Mouse (Mus musculus): ENCODE measurements at regions not wholly inside any gene's neighbourhood (a gene's known extent, or its start where the extent isn't known, plus 50 kb on each side); places are given as distances from the start of the nearest gene placed in this dataset.

DNA sequence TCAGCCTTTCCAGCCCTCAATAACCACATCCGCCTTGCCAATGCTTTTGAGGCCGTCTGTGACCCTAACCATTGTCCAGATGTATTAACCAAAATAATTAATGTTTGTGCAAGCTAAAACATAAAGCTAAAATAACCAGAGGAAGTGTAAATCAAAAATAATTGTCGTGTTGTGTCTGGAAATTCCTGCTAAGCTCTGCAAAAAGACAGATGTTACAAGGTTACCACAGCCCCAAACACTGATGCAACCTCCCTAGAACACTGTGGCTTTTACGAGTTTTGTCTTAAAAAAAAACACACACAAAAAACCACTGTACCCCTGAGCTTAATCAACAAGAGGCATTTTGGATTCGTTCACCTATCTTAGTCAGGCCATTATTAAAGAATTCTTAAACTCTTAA is 90.5 kb upstream of the 1700021F07Rik start:
- Histone ChIP-seq H3K27me3 (ENCODE audit: control insufficient read depth, insufficient read depth, low read length) (no peaks in the 10 kb centered on the region), H3K4me1 (ENCODE audit: control insufficient read depth, insufficient read depth, low read length) (peaks cover 5% of the 10 kb centered on the region; the same call in 1 of the 2 replicates), H3K4me3 (replicated peaks; ENCODE audit: low read length) (no peak overlapping the region), H3K9ac (ENCODE audit: low read depth, low read length, severe bottlenecking) (no peak overlapping the region), H3K27ac (replicated peaks; ENCODE audit: low read depth, low read length) (no peak overlapping the region), H3K9me3 (ENCODE audit: control insufficient read depth, low read length) (no peaks in the 10 kb centered on the region), H3K4me2 (replicated peaks; ENCODE audit: low read depth, low read length, severe bottlenecking) (no peak overlapping the region), H3K36me3 (ENCODE audit: control insufficient read depth, insufficient read depth, low read length) (no peaks in the 10 kb centered on the region)
- 35% methylated on average over 5 of the region's 5 CpGs for WGBS
- TF ChIP-seq POLR2A (IDR thresholded peaks at IDR 0.05; ENCODE audit: borderline replicate concordance, extremely low read depth, insufficient read depth, insufficient read length), result no peak
- ATAC-seq (ENCODE audit: low FRiP score, low read depth) (no peak), DNase-seq (ENCODE audit: low spot score) (no peak)

GRCm38 (mm10) chr2:173432258-173432657 is 90.1 kb upstream of the 1700021F07Rik start:
- H3K27me3 ChIP-seq (ENCODE audit: control insufficient read depth, insufficient read depth, low read length), result no peaks in the 10 kb centered on the region
- WGBS, result 26% methylated on average over 3 of the region's 3 CpGs
- H3K4me2 ChIP-seq (replicated peaks; ENCODE audit: low read depth, low read length, severe bottlenecking), result no peak overlapping the region
- no peak for TF ChIP-seq POLR2A (IDR thresholded peaks at IDR 0.05; ENCODE audit: borderline replicate concordance, extremely low read depth, insufficient read depth, insufficient read length)
- no peak overlapping the region for H3K9ac ChIP-seq (ENCODE audit: low read depth, low read length, severe bottlenecking)
- H3K36me3 ChIP-seq (ENCODE audit: control insufficient read depth, insufficient read depth, low read length), result no peaks in the 10 kb centered on the region
- DNase-seq (ENCODE audit: low spot score), result no peak
- H3K4me1 ChIP-seq (ENCODE audit: control insufficient read depth, insufficient read depth, low read length), result peaks cover 5% of the 10 kb centered on the region; the same call in 1 of the 2 replicates
- H3K4me3 ChIP-seq (replicated peaks; ENCODE audit: low read length), result no peak overlapping the region
- H3K9me3 ChIP-seq (ENCODE audit: control insufficient read depth, low read length), result no peaks in the 10 kb centered on the region
- no peak overlapping the region for H3K27ac ChIP-seq (replicated peaks; ENCODE audit: low read depth, low read length)
- ATAC-seq (ENCODE audit: low FRiP score, low read depth), result no peak

DNA sequence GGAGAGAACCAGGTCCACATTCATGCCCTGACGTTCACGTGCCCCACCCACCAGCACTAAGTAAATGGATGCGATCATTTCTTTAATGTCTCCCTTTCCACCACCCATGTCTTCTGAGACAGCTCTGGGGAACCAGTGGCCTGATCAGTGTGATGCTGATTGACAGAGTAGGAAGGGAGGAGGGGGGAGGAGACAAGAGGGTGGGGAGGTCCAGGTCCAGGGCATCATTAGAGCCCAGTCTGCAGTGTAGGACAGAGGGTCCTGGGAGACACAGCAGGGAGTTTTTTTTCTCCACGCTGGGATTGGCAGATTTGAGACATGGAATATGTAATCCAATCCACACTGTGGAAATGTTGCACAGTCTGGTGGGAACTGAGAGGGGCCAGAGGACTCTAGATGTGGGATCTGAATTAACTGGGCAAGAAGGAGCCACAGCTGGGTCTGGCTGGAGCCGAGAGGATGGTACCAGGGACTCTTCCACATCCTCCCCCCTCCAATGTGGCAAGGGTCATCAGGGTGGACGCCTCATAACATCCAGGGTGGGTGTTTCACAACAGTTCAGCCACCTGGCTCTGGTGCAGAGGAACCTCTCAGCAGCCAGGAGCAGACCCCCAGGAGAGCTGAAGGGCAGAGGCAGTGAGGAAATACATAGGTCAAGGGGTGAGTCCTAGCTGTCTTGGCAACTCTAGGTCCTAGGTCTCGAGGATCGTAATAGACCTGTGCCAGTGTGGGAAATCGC is 89.3 kb upstream of the 1700021F07Rik start:
- ATAC-seq (ENCODE audit: low FRiP score, low read depth) (0 out of 2 replicates have a peak, but pooled peaks have one; percentile 7), DNase-seq (ENCODE audit: low spot score) (no peak)
- H3K9ac ChIP-seq (ENCODE audit: low read depth, low read length, severe bottlenecking), result no peak overlapping the region
- H3K9me3 ChIP-seq (ENCODE audit: control insufficient read depth, low read length), result no peaks in the 10 kb centered on the region
- no peak for TF ChIP-seq POLR2A (IDR thresholded peaks at IDR 0.05; ENCODE audit: borderline replicate concordance, extremely low read depth, insufficient read depth, insufficient read length)
- no peak overlapping the region for H3K27ac ChIP-seq (replicated peaks; ENCODE audit: low read depth, low read length)
- peaks cover 5% of the 10 kb centered on the region; the same call in 1 of the 2 replicates for H3K4me1 ChIP-seq (ENCODE audit: control insufficient read depth, insufficient read depth, low read length)
- H3K4me3 ChIP-seq (replicated peaks; ENCODE audit: low read length), result no peak overlapping the region
- no peaks in the 10 kb centered on the region for H3K27me3 ChIP-seq (ENCODE audit: control insufficient read depth, insufficient read depth, low read length)
- H3K36me3 ChIP-seq (ENCODE audit: control insufficient read depth, insufficient read depth, low read length), result no peaks in the 10 kb centered on the region
- H3K4me2 ChIP-seq (replicated peaks; ENCODE audit: low read depth, low read length, severe bottlenecking), result no peak overlapping the region
- 81% methylated on average over 9 of the region's 9 CpGs for WGBS

- no peaks in the 10 kb centered on the region for H3K9me3 ChIP-seq (ENCODE audit: control insufficient read depth, low read length)
- no peaks in the 10 kb centered on the region for H3K27me3 ChIP-seq (ENCODE audit: control insufficient read depth, insufficient read depth, low read length)
- 72% methylated on average over 3 of the region's 3 CpGs for WGBS
- H3K27ac ChIP-seq (replicated peaks; ENCODE audit: low read depth, low read length), result no peak overlapping the region
- no peak for DNase-seq (ENCODE audit: low spot score)
- H3K4me2 ChIP-seq (replicated peaks; ENCODE audit: low read depth, low read length, severe bottlenecking), result no peak overlapping the region
- H3K4me1 ChIP-seq (ENCODE audit: control insufficient read depth, insufficient read depth, low read length), result peaks cover 9% of the 10 kb centered on the region; the same call in 1 of the 2 replicates
- H3K9ac ChIP-seq (ENCODE audit: low read depth, low read length, severe bottlenecking), result no peak overlapping the region
- H3K36me3 ChIP-seq (ENCODE audit: control insufficient read depth, insufficient read depth, low read length), result no peaks in the 10 kb centered on the region
- no peak for ATAC-seq (ENCODE audit: low FRiP score, low read depth)
- no peak for TF ChIP-seq POLR2A (IDR thresholded peaks at IDR 0.05; ENCODE audit: borderline replicate concordance, extremely low read depth, insufficient read depth, insufficient read length)
- no peak overlapping the region for H3K4me3 ChIP-seq (replicated peaks; ENCODE audit: low read length)
These were observed 85.8 kb upstream of the 1700021F07Rik start for GRCm38 (mm10) chr2:173436580-173436979.

GRCm38 (mm10) chr2:173439031-173439430 is 83.4 kb upstream of the 1700021F07Rik start:
- Histone ChIP-seq H3K4me1 (ENCODE audit: control insufficient read depth, insufficient read depth, low read length) (0 out of 2 replicates have a peak, but pooled peaks cover 4% of the 10 kb centered on the region), H3K27me3 (ENCODE audit: control insufficient read depth, insufficient read depth, low read length) (no peaks in the 10 kb centered on the region), H3K27ac (replicated peaks; ENCODE audit: low read depth, low read length) (no peak overlapping the region), H3K36me3 (ENCODE audit: control insufficient read depth, insufficient read depth, low read length) (no peaks in the 10 kb centered on the region), H3K9me3 (ENCODE audit: control insufficient read depth, low read length) (no peaks in the 10 kb centered on the region), H3K9ac (ENCODE audit: low read depth, low read length, severe bottlenecking) (no peak overlapping the region), H3K4me3 (replicated peaks; ENCODE audit: low read length) (no peak overlapping the region), H3K4me2 (replicated peaks; ENCODE audit: low read depth, low read length, severe bottlenecking) (no peak overlapping the region)
- DNase-seq (ENCODE audit: low spot score), result no peak
- TF ChIP-seq POLR2A (IDR thresholded peaks at IDR 0.05; ENCODE audit: borderline replicate concordance, extremely low read depth, insufficient read depth, insufficient read length), result no peak
- no peak for ATAC-seq (ENCODE audit: low FRiP score, low read depth)
- 57% methylated on average over 9 of the region's 9 CpGs for WGBS

All from limb, embryonic 14.5 days (tissue).